Mouse (Mus musculus) heart, adult 2 months (tissue): ENCODE data around the gene Pcsk5.

ENCODE experiments used
- CTCF ChIP-seq: fragments of 200-600 bp; IDR thresholded peaks from 2 replicates; pipeline ENCODE4 v1.8.1; 2022; ENCODE audit warnings: antibody characterized with exemption, mild to moderate bottlenecking, moderate library complexity
- EP300 ChIP-seq: fragments of 200-500 bp; IDR thresholded peaks from 2 replicates; pipeline ENCODE4 v1.6.1; 2011; ENCODE audit warnings: low read depth, low read length, control low read depth; ENCODE audit not compliant: insufficient read depth
- POLR2A ChIP-seq: fragments of 200-500 bp; IDR thresholded peaks from 2 replicates; pipeline ENCODE4 v1.6.1; 2011; ENCODE audit warnings: mild to moderate bottlenecking, low read depth, low read length, control low read depth; ENCODE audit not compliant: insufficient read depth

- no peak for TF ChIP-seq POLR2A
- no peak for TF ChIP-seq CTCF
- TF ChIP-seq EP300: no peak
Measured at GRCm38 (mm10) chr19:17504212-17504611, 333.2 kb downstream of the Pcsk5 start.
